In the genomic region with DNA sequence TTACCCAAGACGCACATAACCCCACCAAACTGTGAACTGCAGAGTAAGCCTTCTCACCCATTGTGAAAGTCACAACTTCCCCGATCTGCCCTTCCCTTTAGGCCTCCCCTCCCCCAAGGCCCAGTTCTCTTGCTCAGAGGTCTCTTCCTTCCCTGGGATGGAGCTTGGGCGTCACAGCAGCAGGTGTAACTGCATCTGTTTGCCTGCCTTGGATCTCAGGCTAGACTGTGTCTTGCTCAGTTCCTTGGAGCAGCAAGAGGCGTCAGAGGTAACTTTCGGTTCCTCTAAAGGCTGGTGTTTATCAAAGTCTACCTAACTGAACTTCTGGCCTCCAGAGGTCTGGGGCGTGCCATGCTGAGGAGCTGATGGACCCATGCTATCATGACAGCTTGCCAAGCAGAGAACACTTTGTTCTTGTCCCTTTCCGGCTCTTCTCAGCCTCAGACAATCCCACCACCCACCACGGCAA, we compare ENCODE assay signal across 9 mouse cellular contexts. TPM values are rescaled to one million over a fixed set of nuclear protein-coding genes. Genes with fewer than 3 reads are reported as not detected.
DNase-seq lines count a peak whose midpoint lies in the region; ATAC-seq and TF ChIP-seq lines count a peak whose summit lies in the region.
"Had no signal": no experiment of that assay in that cellular context is flagged by ENCODE, and none has a peak within 500 bp of the region (broad histone marks: within the 10 kb centered on the region; RNA-seq: fewer than 3 reads in every experiment).

No protein-coding gene starts in this region.

- peak overlapping the region; percentile 80 for H3K27ac ChIP-seq in liver, embryonic 14.5 days
- H3K27ac ChIP-seq in forebrain, embryonic 10.5 days = no peak overlapping the region
- H3K27ac ChIP-seq in hindbrain, postnatal 0 days = no peak overlapping the region
- H3K27ac ChIP-seq: hindbrain, embryonic 15.5 days had no signal

- no peaks in the 10 kb centered on the region for H3K9me3 ChIP-seq in liver, embryonic 14.5 days (ENCODE audit: control insufficient read depth, low read length)
- no peaks in the 10 kb centered on the region for H3K9me3 ChIP-seq in forebrain, embryonic 10.5 days
- H3K9me3 ChIP-seq in hindbrain, postnatal 0 days (ENCODE audit: low read length) = no peaks in the 10 kb centered on the region
- H3K9me3 ChIP-seq: hindbrain, embryonic 15.5 days had no signal

- peak overlapping the region; percentile 61 for H3K9ac ChIP-seq in liver, embryonic 14.5 days (replicated peaks)
- no peak overlapping the region for H3K9ac ChIP-seq in hindbrain, postnatal 0 days (replicated peaks; ENCODE audit: low read length)
- H3K9ac ChIP-seq: hindbrain, embryonic 15.5 days had no signal

- 0 out of 2 replicates have a peak, but pooled peaks have one; percentile 9 for TF ChIP-seq CTCF in liver, embryonic 14.5 days (IDR thresholded peaks at IDR 0.05; ENCODE audit: low read depth)
- TF ChIP-seq CTCF in hindbrain, postnatal 0 days (IDR thresholded peaks at IDR 0.05; ENCODE audit: low read depth) = no peak

- WGBS in liver, embryonic 14.5 days (ENCODE audit: insufficient replicate concordance) = 11% methylated on average over 8 of the region's 8 CpGs
- 82% methylated on average over 8 of the region's 8 CpGs for WGBS in forebrain, embryonic 10.5 days
- WGBS in hindbrain, postnatal 0 days = 78% methylated on average over 8 of the region's 8 CpGs

- intact Hi-C loops in heart, postnatal 10 days (cut with DNase I) = no loop called here

- peaks cover 41 to 51% of the 10 kb centered on the region in 2 experiments for H3K4me1 ChIP-seq in liver, embryonic 14.5 days (replicated peaks; ENCODE audit: control insufficient read depth in 2 of 2, insufficient read depth in 2 of 2, low read length in 1 of 2)
- H3K4me1 ChIP-seq in forebrain, embryonic 10.5 days = no peaks in the 10 kb centered on the region
- no peaks in the 10 kb centered on the region for H3K4me1 ChIP-seq in hindbrain, postnatal 0 days (ENCODE audit: insufficient read depth, low read length)
- H3K4me1 ChIP-seq: hindbrain, embryonic 15.5 days had no signal

- ATAC-seq in liver, embryonic 14.5 days (ENCODE audit: insufficient read depth) = peak; percentile 58
- ATAC-seq in hindbrain, postnatal 0 days = no peak

- H3K36me3 ChIP-seq in liver, embryonic 14.5 days (replicated peaks; ENCODE audit: control insufficient read depth, insufficient read depth, low read depth) = no peaks in the 10 kb centered on the region
- H3K36me3 ChIP-seq in forebrain, embryonic 10.5 days (replicated peaks) = no peaks in the 10 kb centered on the region
- no peaks in the 10 kb centered on the region for H3K36me3 ChIP-seq in hindbrain, postnatal 0 days (ENCODE audit: insufficient read depth, low read length)
- H3K36me3 ChIP-seq: hindbrain, embryonic 15.5 days had no signal

- H3K4me3 ChIP-seq in liver, embryonic 14.5 days (ENCODE audit: insufficient read depth in 1 of 2, low read depth in 2 of 2, low read length in 2 of 2) = peak overlapping the region in 1 of 2 experiments; percentile 53; a peak in 3 of 4 replicates
- no peak overlapping the region for H3K4me3 ChIP-seq in forebrain, embryonic 10.5 days
- H3K4me3 ChIP-seq in hindbrain, postnatal 0 days (ENCODE audit: low read length) = no peak overlapping the region
- H3K4me3 ChIP-seq: hindbrain, embryonic 15.5 days had no signal

- no peak for TF ChIP-seq EP300 in liver, embryonic 14.5 days (IDR thresholded peaks at IDR 0.05; ENCODE audit: low read depth)

- H3K4me2 ChIP-seq in liver, embryonic 14.5 days (ENCODE audit: low read depth) = peak overlapping the region; percentile 54
- no peak overlapping the region for H3K4me2 ChIP-seq in hindbrain, postnatal 0 days (ENCODE audit: low read depth, low read length)
- H3K4me2 ChIP-seq: hindbrain, embryonic 15.5 days had no signal

- peak; percentile 19 for DNase-seq in right cerebral cortex, adult 18-20 months
- DNase-seq in right cerebral cortex, postnatal 36 days (ENCODE audit: low spot score in 2 of 2) = no peak
- peak; percentile 18 to 25 for DNase-seq in heart, postnatal 10 days
- no peak for DNase-seq in liver, embryonic 14.5 days (ENCODE audit: low read depth in 3 of 3, low spot score in 3 of 3)
- DNase-seq in skeletal muscle tissue, adult 2 months (ENCODE audit: low read depth, low spot score) = peak; percentile 36
- DNase-seq in neural tube, embryonic 10.5 days (ENCODE audit: extremely low spot score, low spot score) = no peak
- no peak for DNase-seq in forebrain, embryonic 10.5 days (ENCODE audit: extremely low spot score, low spot score)
- DNase-seq in hindbrain, postnatal 0 days (ENCODE audit: low spot score) = no peak

- H3K27me3 ChIP-seq in liver, embryonic 14.5 days (ENCODE audit: control insufficient read depth, insufficient read depth, low read length) = no peaks in the 10 kb centered on the region
- H3K27me3 ChIP-seq in forebrain, embryonic 10.5 days (ENCODE audit: poor library complexity, severe bottlenecking) = no peaks in the 10 kb centered on the region
- H3K27me3 ChIP-seq in hindbrain, postnatal 0 days (ENCODE audit: insufficient read depth, low read length) = no peaks in the 10 kb centered on the region
- H3K27me3 ChIP-seq: hindbrain, embryonic 15.5 days had no signal

RNA-seq across cellular contexts. Expression of a gene that starts 30.5 kb away (rescaled TPM):
- 10 to 100 TPM; 13.6 to 17.4 TPM for total RNA-seq in heart, postnatal 10 days (2021)
- 5.7 and 9.3 TPM in 2 replicates for polyA plus RNA-seq in liver, embryonic 14.5 days (2012; rRNA removed)
- 11.1 and 13.0 TPM in 2 replicates for polyA plus RNA-seq in liver, embryonic 14.5 days (2014; fragmentation: Nextera tagmentation; extraction: Ambion mirVana)
- polyA plus RNA-seq in forebrain, embryonic 10.5 days (2016; fragmentation: Nextera tagmentation; extraction: Ambion mirVana) = 2.8 and 4.1 TPM in 2 replicates
- total RNA-seq in hindbrain, postnatal 0 days (2014; rRNA removed) = 7.4 and 20.1 TPM in 2 replicates
- 2.1 and 2.3 TPM in 2 replicates for polyA plus RNA-seq in hindbrain, postnatal 0 days (2015; fragmentation: Nextera tagmentation; extraction: Ambion mirVana)

Comparison
In these comparisons a context has a peak if more than half of its experiments do, and no peak if none do; other contexts are left out.
1. DNase-seq: peak in right cerebral cortex, adult 18-20 months (single experiment), heart, postnatal 10 days (2 of 2) and skeletal muscle tissue, adult 2 months (single experiment); none in right cerebral cortex, postnatal 36 days (0 of 2), liver, embryonic 14.5 days (0 of 3), neural tube, embryonic 10.5 days (single experiment), forebrain, embryonic 10.5 days (single experiment) and hindbrain, postnatal 0 days (single experiment).